Mouse (Mus musculus) G1E (cell line): ENCODE results near the gene Pnpla1. TPM values are rescaled to one million over a fixed set of nuclear protein-coding genes. Genes with fewer than 3 reads are reported as not detected.

Experiments
- ATAC-seq: 2 replicates; pipeline ENCODE4 v1.8.0; 2016; ENCODE audit warnings: mild to moderate bottlenecking; ENCODE audit not compliant: insufficient number of reproducible peaks, poor library complexity, low FRiP score, severe bottlenecking; ENCODE audit errors: extremely low read depth
- DNase-seq: peaks from one replicate; pipeline ENCODE4 v3.0.0; 2012; ENCODE audit warnings: low spot score
- H3K27me3 ChIP-seq: 2 replicates; pipeline ENCODE4 v1.6.1; 2012; ENCODE audit warnings: mild to moderate bottlenecking, low read length, inconsistent platforms; ENCODE audit not compliant: insufficient read depth
- H3K36me3 ChIP-seq: replicated peaks from 2 replicates; pipeline ENCODE3; 2012; ENCODE audit warnings: mild to moderate bottlenecking, inconsistent platforms
- H3K4me1 ChIP-seq: 2 replicates; pipeline ENCODE4 v1.6.1; 2012; ENCODE audit warnings: low read depth, low read length, inconsistent platforms, mixed read lengths; ENCODE audit not compliant: insufficient read depth
- H3K4me3 ChIP-seq: 2 replicates; pipeline ENCODE4 v1.5.1; 2012; ENCODE audit warnings: low read depth, mild to moderate bottlenecking, inconsistent platforms, low read length, moderate library complexity, mixed read lengths
- H3K9me3 ChIP-seq: replicated peaks from 2 replicates; pipeline ENCODE4 v1.6.1; 2012; ENCODE audit warnings: inconsistent platforms
- CTCF ChIP-seq: IDR thresholded peaks from 2 replicates; pipeline ENCODE4 v1.5.1; 2012; ENCODE audit warnings: low read depth, low read length, inconsistent platforms, mixed read lengths
- GATA1 ChIP-seq: IDR thresholded peaks from 2 replicates; pipeline ENCODE4 v1.6.1; 2012; ENCODE audit warnings: borderline replicate concordance, low read length, inconsistent platforms, mixed read lengths
- GATA2 ChIP-seq: IDR thresholded peaks from 2 replicates; pipeline ENCODE4 v1.6.1; 2012; ENCODE audit warnings: low read depth, low read length, inconsistent platforms, borderline replicate concordance
- POLR2AphosphoS5 ChIP-seq: IDR thresholded peaks from 2 replicates; pipeline ENCODE4 v1.6.1; 2012; ENCODE audit warnings: low read depth, low read length, inconsistent platforms; ENCODE audit not compliant: insufficient replicate concordance
- TAL1 ChIP-seq: conservative IDR thresholded peaks from 2 replicates; pipeline ENCODE4 v1.6.1; 2012; ENCODE audit warnings: low read depth, low read length, inconsistent platforms, mixed read lengths
- polyA plus RNA-seq: library from polyadenylated mRNA; stranded (reverse); fragments of >175 nt; gene quantifications from 2 replicates; pipeline ENCODE4 v1.2.3, GENCODE M21; 2012
- total RNA-seq, 2 experiments: library from RNA; stranded (forward) in 1 of 2; stranded (reverse) in 1 of 2; fragments of 200-1000 nt in 1 of 2; fragments of >200 nt in 1 of 2; fragmentation: Nextera tagmentation in 1 of 2; gene quantifications; 2 replicates each; pipeline ENCODE4 v1.2.3; 2014 to 2017

The Pnpla1 gene
- total and polyA plus RNA-seq, 3 experiments, result not detected

GRCm38 (mm10) chr17:28936133-28936532, 77.9 kb downstream of the Pnpla1 start:
- 0 out of 2 replicates have a peak, but pooled peaks have one; percentile 15 for ATAC-seq
- peak; percentile 32 for DNase-seq

GRCm38 (mm10) chr17:28936622-28937345, 78.6 kb downstream of the Pnpla1 start:
- TF ChIP-seq GATA2 (no peak), CTCF (peak; percentile 84)
- Histone ChIP-seq H3K9me3 (peaks cover 8% of the 10 kb centered on the region; the same call in 1 of the 2 replicates), H3K36me3 (no peaks in the 10 kb centered on the region), H3K4me3 (peak overlapping the region; percentile 47; the same call in 1 of the 2 replicates), H3K4me1 (peaks cover 32% of the 10 kb centered on the region), H3K27me3 (no peaks in the 10 kb centered on the region)
- no peak for ATAC-seq
- DNase-seq, result peak; percentile 37

More at GRCm38 (mm10) chr17:28936133-28936532, 77.9 kb downstream of the Pnpla1 start:
- peaks cover 39% of the 10 kb centered on the region for H3K4me1 ChIP-seq
- H3K36me3 ChIP-seq, result no peaks in the 10 kb centered on the region
- peak overlapping the region; percentile 28; the same call in 1 of the 2 replicates for H3K4me3 ChIP-seq
- TF ChIP-seq POLR2AphosphoS5 (no peak), GATA2 (no peak), TAL1 (no peak; the same call in 1 of the 2 replicates), GATA1 (no peak), CTCF (no peak)
- H3K9me3 ChIP-seq, result peaks cover 8% of the 10 kb centered on the region; the same call in 1 of the 2 replicates
- H3K27me3 ChIP-seq, result no peaks in the 10 kb centered on the region

Other genes with a start within 250 kb of the Pnpla1 start
- gene Srpk1, start 235.7 kb upstream of the Pnpla1 start, total RNA-seq (2014; fragmentation: Nextera tagmentation), result 158 and 193 TPM in 2 replicates
- 95.5 and 112 TPM in 2 replicates for gene Srpk1, start 235.7 kb upstream of the Pnpla1 start, total RNA-seq (2017)
- 81.6 and 95.9 TPM in 2 replicates for gene Srpk1, start 235.7 kb upstream of the Pnpla1 start, polyA plus RNA-seq
- gene Slc26a8, start 168.2 kb upstream of the Pnpla1 start, total RNA-seq (2014; fragmentation: Nextera tagmentation), result 2.5 and 3.2 TPM in 2 replicates
- 0.22 and 1.1 TPM in 2 replicates for gene Slc26a8, start 168.2 kb upstream of the Pnpla1 start, total RNA-seq (2017)
- gene Slc26a8, start 168.2 kb upstream of the Pnpla1 start, polyA plus RNA-seq, result 0.10 and 0.24 TPM in 2 replicates
- 61.3 and 72.1 TPM in 2 replicates for gene Mapk14, start 167.1 kb upstream of the Pnpla1 start, total RNA-seq (2014; fragmentation: Nextera tagmentation)
- gene Mapk14, start 167.1 kb upstream of the Pnpla1 start, total RNA-seq (2017), result 67.4 and 73.2 TPM in 2 replicates
- gene Mapk14, start 167.1 kb upstream of the Pnpla1 start, polyA plus RNA-seq, result 55.9 and 79.6 TPM in 2 replicates
- gene AC170998.1, start 132.3 kb upstream of the Pnpla1 start, total RNA-seq (2014; fragmentation: Nextera tagmentation), result 5.0 and 5.6 TPM in 2 replicates
- gene AC170998.1, start 132.3 kb upstream of the Pnpla1 start, total RNA-seq (2017), result 1.3 and 2.8 TPM in 2 replicates
- gene AC170998.1, start 132.3 kb upstream of the Pnpla1 start, polyA plus RNA-seq, result not detected in 2 replicates
- gene Mapk13, start 89.1 kb upstream of the Pnpla1 start, total RNA-seq (2014; fragmentation: Nextera tagmentation), result not detected in 2 replicates
- 0.22 TPM in 1 of 2 replicates, not detected in the other for gene Mapk13, start 89.1 kb upstream of the Pnpla1 start, total RNA-seq (2017)
- not detected in 2 replicates for gene Mapk13, start 89.1 kb upstream of the Pnpla1 start, polyA plus RNA-seq
- gene Brpf3, start 57.3 kb upstream of the Pnpla1 start, total RNA-seq (2014; fragmentation: Nextera tagmentation), result 62.4 and 87.3 TPM in 2 replicates
- gene Brpf3, start 57.3 kb upstream of the Pnpla1 start, total RNA-seq (2017), result 3.4 and 5.7 TPM in 2 replicates
- gene Brpf3, start 57.3 kb upstream of the Pnpla1 start, polyA plus RNA-seq, result 29.1 and 30.9 TPM in 2 replicates
- not detected in 2 replicates for gene 4930539E08Rik, start 56.9 kb downstream of the Pnpla1 start, total RNA-seq (2014; fragmentation: Nextera tagmentation)
- 0.11 and 0.12 TPM in 2 replicates for gene 4930539E08Rik, start 56.9 kb downstream of the Pnpla1 start, total RNA-seq (2017)
- gene 4930539E08Rik, start 56.9 kb downstream of the Pnpla1 start, polyA plus RNA-seq, result not detected in 2 replicates
- gene Pxt1, start 85.4 kb downstream of the Pnpla1 start, total RNA-seq (2014; fragmentation: Nextera tagmentation), result 0.73 TPM in 1 of 2 replicates, not detected in the other
- not detected in 2 replicates for gene Pxt1, start 85.4 kb downstream of the Pnpla1 start, total RNA-seq (2017)
- gene Pxt1, start 85.4 kb downstream of the Pnpla1 start, polyA plus RNA-seq, result 0.23 and 0.29 TPM in 2 replicates
- 47.3 and 66.3 TPM in 2 replicates for gene Kctd20, start 93.5 kb downstream of the Pnpla1 start, total RNA-seq (2014; fragmentation: Nextera tagmentation)
- gene Kctd20, start 93.5 kb downstream of the Pnpla1 start, total RNA-seq (2017), result 42.7 and 51.0 TPM in 2 replicates
- 91.6 and 123 TPM in 2 replicates for gene Kctd20, start 93.5 kb downstream of the Pnpla1 start, polyA plus RNA-seq
- gene Stk38, start 149.6 kb downstream of the Pnpla1 start, total RNA-seq (2014; fragmentation: Nextera tagmentation), result 206 and 234 TPM in 2 replicates
- gene Stk38, start 149.6 kb downstream of the Pnpla1 start, total RNA-seq (2017), result 73.5 and 82.7 TPM in 2 replicates
- gene Stk38, start 149.6 kb downstream of the Pnpla1 start, polyA plus RNA-seq, result 97.6 and 107 TPM in 2 replicates
- gene Srsf3, start 174.2 kb downstream of the Pnpla1 start, total RNA-seq (2014; fragmentation: Nextera tagmentation), result 258 and 296 TPM in 2 replicates
- 658 and 771 TPM in 2 replicates for gene Srsf3, start 174.2 kb downstream of the Pnpla1 start, total RNA-seq (2017)
- 37.7 and 174 TPM in 2 replicates for gene Srsf3, start 174.2 kb downstream of the Pnpla1 start, polyA plus RNA-seq
- 224 and 234 TPM in 2 replicates for gene Cdkn1a, start 232.6 kb downstream of the Pnpla1 start, total RNA-seq (2014; fragmentation: Nextera tagmentation)
- gene Cdkn1a, start 232.6 kb downstream of the Pnpla1 start, total RNA-seq (2017), result 18.9 and 21.4 TPM in 2 replicates
- gene Cdkn1a, start 232.6 kb downstream of the Pnpla1 start, polyA plus RNA-seq, result 123 and 145 TPM in 2 replicates